In the genomic region with DNA sequence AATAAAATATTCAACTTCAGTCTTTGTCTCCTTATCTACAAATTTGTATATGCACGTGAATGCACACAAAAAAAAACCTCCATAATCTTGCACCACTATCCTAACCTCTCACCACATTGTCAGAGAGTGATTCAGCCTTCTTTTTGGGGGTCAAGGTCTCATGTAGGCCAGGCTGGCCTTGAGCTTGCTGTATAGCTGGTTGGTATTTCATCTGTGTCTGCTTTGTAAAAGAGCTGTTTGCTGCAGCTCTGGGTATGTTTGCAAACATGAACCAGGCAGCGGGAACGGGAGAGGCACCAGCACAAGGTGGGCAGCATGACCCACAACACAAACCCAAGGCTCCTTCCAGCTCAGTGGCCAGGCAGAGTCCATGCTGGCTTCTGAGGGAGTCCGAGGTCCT, we compare ENCODE assay signal across 24 mouse cellular contexts. TPM values are rescaled to one million over a fixed set of nuclear protein-coding genes. Genes with fewer than 3 reads are reported as not detected.
"Had no signal": no experiment of that assay in that cellular context is flagged by ENCODE, and none has a peak within 500 bp of the region (broad histone marks: within the 10 kb centered on the region; RNA-seq: fewer than 3 reads in every experiment).

No protein-coding gene starts in this region.

- H3K27ac ChIP-seq: liver, embryonic 13.5 days had no signal

- H3K4me1 ChIP-seq: liver, embryonic 13.5 days had no signal

- H3K4me3 ChIP-seq: liver, embryonic 13.5 days had no signal

- DNase-seq: kidney, adult 18-20 months; kidney, adult 9 months; kidney, postnatal 14 days; kidney, postnatal 4 days; liver, embryonic 13.5 days; lung, adult 2 months; lung, postnatal 14 days; lung, postnatal 4 days; midbrain, embryonic 14.5 days; retina, postnatal 1 day; thymus, postnatal 4 days had no signal

- H3K9me3 ChIP-seq: liver, embryonic 13.5 days had no signal

- H3K36me3 ChIP-seq: liver, embryonic 13.5 days had no signal

RNA-seq across cellular contexts. Expression of a gene that starts 17.8 kb away (rescaled TPM):
- total RNA-seq: layer of hippocampus, adult 18-20 months; layer of hippocampus, postnatal 14 days; left cerebral cortex, adult 8-10 months; left cerebral cortex, postnatal 14 days; liver, adult 2 months; megakaryocyte-erythroid progenitor cell, adult 5-6 weeks; midbrain, postnatal 0 days had no signal
- polyA plus RNA-seq: liver, adult 2 months; liver, embryonic 16.5 days; neural tube, embryonic 14.5 days; small intestine, adult 2 months; spleen, adult 2 months had no signal

RNA-seq across cellular contexts. Expression of a gene that starts 44.4 kb away (rescaled TPM):
- total RNA-seq: layer of hippocampus, adult 18-20 months; left cerebral cortex, adult 8-10 months; megakaryocyte progenitor cell, adult 5-6 weeks; megakaryocyte-erythroid progenitor cell, adult 5-6 weeks had no signal
- polyA plus RNA-seq: liver, embryonic 13.5 days; liver, embryonic 16.5 days; midbrain, postnatal 0 days; neural tube, embryonic 11.5 days had no signal
